Mouse (Mus musculus) megakaryocyte, embryonic 14.5 days (primary cell): Measurements from ENCODE around the gene Ddx39.

Source experiments
- FLI1 ChIP-seq: IDR thresholded peaks from 2 replicates; pipeline ENCODE4 v1.6.1; 2012; ENCODE audit warnings: low read length, inconsistent platforms, mixed read lengths
- GATA1 ChIP-seq: IDR thresholded peaks from 3 replicates; pipeline ENCODE4 v1.6.1; 2012; ENCODE audit warnings: mixed read lengths, low read length, inconsistent platforms, borderline replicate concordance

DNA sequence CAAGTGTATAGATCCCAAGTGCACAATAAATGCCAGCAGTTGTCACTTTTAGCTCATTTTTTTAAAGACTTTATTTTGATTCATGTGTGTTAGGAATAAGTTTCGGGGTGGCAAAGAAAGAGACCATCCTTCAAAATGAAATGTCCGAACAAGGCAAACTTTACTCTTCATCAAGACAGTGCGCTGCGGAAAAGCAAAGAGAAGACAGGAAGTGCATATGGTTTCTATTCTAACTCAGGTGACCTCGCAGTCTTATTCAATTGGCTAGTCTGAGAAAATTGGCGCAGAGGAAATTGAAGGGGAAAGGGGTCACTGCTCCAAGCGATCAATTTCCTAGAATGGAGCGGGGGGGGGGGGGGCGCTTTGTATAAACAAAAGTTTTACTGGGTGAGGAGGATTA is 15.4 kb upstream of the Ddx39 start:
- no peak for TF ChIP-seq FLI1
- no peak for TF ChIP-seq GATA1
